Mouse (Mus musculus): ENCODE data around the gene Herpud2.

- TF ChIP-seq CTCF (IDR thresholded peaks at IDR 0.05; ENCODE audit: extremely low read depth, insufficient read depth, insufficient read length, insufficient replicate concordance) (no peak), POLR2A (IDR thresholded peaks at IDR 0.05; ENCODE audit: low read depth, low read length) (no peak)
These were observed 40.0 kb upstream of the Herpud2 start for GRCm38 (mm10) chr9:25191612-25192011.

Data from spleen, adult 2 months (tissue).